Mouse (Mus musculus) left cerebral cortex, adult 2 months (tissue): ENCODE measurements at regions not wholly inside any gene's neighbourhood (a gene's known extent, or its start where the extent isn't known, plus 50 kb on each side); places are given as distances from the start of the nearest gene placed in this dataset.

Experiments
- DNase-seq, 2 experiments: peaks; one replicate each; pipeline ENCODE4 v3.0.0; 2021 to 2022; ENCODE audit warnings: low spot score in 2 of 2, mixed read lengths in 1 of 2; ENCODE audit errors: extremely low spot score in 1 of 2
- H3K27ac ChIP-seq: fragments of 200-600 bp; 2 replicates; pipeline ENCODE4 v1.8.1; 2022
- H3K4me3 ChIP-seq: fragments of 200-600 bp; 2 replicates; pipeline ENCODE4 v1.8.1; 2022
- CTCF ChIP-seq: fragments of 200-600 bp; IDR thresholded peaks from 2 replicates; pipeline ENCODE4 v1.8.1; 2022; ENCODE audit warnings: antibody characterized with exemption, mild to moderate bottlenecking, moderate library complexity
- intact Hi-C: fragments of 180-260 bp; cut with DNase I; formaldehyde crosslinking; loops from one replicate; pipeline ENCODE4 v1.15.1; 2025

- intact Hi-C loops: no loop called here
- TF ChIP-seq CTCF: no peak
- no peak for DNase-seq
Measured at GRCm38 (mm10) chr8:103879505-103879904, 221.9 kb upstream of the Cdh5 start.

GRCm38 (mm10) chr8:103880431-103881145 is 220.8 kb upstream of the Cdh5 start:
- no peak for DNase-seq
- no peak for TF ChIP-seq CTCF
- Histone ChIP-seq H3K4me3 (no peak overlapping the region), H3K27ac (no peak overlapping the region)
- intact Hi-C loops: no loop called here

More at GRCm38 (mm10) chr8:103879505-103879904, 221.9 kb upstream of the Cdh5 start:
- Histone ChIP-seq H3K4me3 (no peak overlapping the region), H3K27ac (no peak overlapping the region)

- no peak for DNase-seq
- intact Hi-C loops: no loop called here
Measured at GRCm38 (mm10) chr8:103881146-103881486, 220.3 kb upstream of the Cdh5 start.

GRCm38 (mm10) chr8:103884873-103885780 is 216.3 kb upstream of the Cdh5 start:
- no peak for TF ChIP-seq CTCF
- DNase-seq: no peak
- Histone ChIP-seq H3K27ac (no peak overlapping the region), H3K4me3 (no peak overlapping the region)
- intact Hi-C loops: no loop called here

More at GRCm38 (mm10) chr8:103881146-103881486, 220.3 kb upstream of the Cdh5 start:
- no peak for TF ChIP-seq CTCF
- Histone ChIP-seq H3K4me3 (no peak overlapping the region), H3K27ac (no peak overlapping the region)

- TF ChIP-seq CTCF: no peak
- H3K27ac ChIP-seq: no peak overlapping the region
- H3K4me3 ChIP-seq: no peak overlapping the region
- intact Hi-C loops: no loop called here
- DNase-seq: no peak
Measured at GRCm38 (mm10) chr8:103894589-103894988, 206.8 kb upstream of the Cdh5 start.

GRCm38 (mm10) chr8:103895132-103895531 is 206.3 kb upstream of the Cdh5 start:
- TF ChIP-seq CTCF: no peak
- no peak for DNase-seq
- Histone ChIP-seq H3K4me3 (no peak overlapping the region), H3K27ac (no peak overlapping the region)
- intact Hi-C loops: no loop called here

- Histone ChIP-seq H3K4me3 (no peak overlapping the region), H3K27ac (no peak overlapping the region)
- DNase-seq: no peak
- TF ChIP-seq CTCF: no peak
- intact Hi-C loops: no loop called here
Measured at GRCm38 (mm10) chr8:103897463-103897862, 204.0 kb upstream of the Cdh5 start.

- H3K27ac ChIP-seq: no peak overlapping the region
- DNase-seq: no peak
- no peak overlapping the region for H3K4me3 ChIP-seq
- TF ChIP-seq CTCF: no peak
- intact Hi-C loops: no loop called here
Measured at GRCm38 (mm10) chr8:103902516-103902915, 198.9 kb upstream of the Cdh5 start.

- intact Hi-C loops: no loop called here
- DNase-seq: no peak
- TF ChIP-seq CTCF: no peak
- Histone ChIP-seq H3K27ac (no peak overlapping the region), H3K4me3 (no peak overlapping the region)
Measured at GRCm38 (mm10) chr8:103903635-103904034, 197.8 kb upstream of the Cdh5 start.

GRCm38 (mm10) chr8:103907662-103908061 is 193.8 kb upstream of the Cdh5 start:
- TF ChIP-seq CTCF: no peak

GRCm38 (mm10) chr8:103911287-103912015 is 190.0 kb upstream of the Cdh5 start:
- H3K4me3 ChIP-seq: no peak overlapping the region
- no peak overlapping the region for H3K27ac ChIP-seq
- DNase-seq: no peak
- no peak for TF ChIP-seq CTCF
- intact Hi-C loops: no loop called here

More at GRCm38 (mm10) chr8:103907662-103908061, 193.8 kb upstream of the Cdh5 start:
- H3K4me3 ChIP-seq: no peak overlapping the region
- H3K27ac ChIP-seq: no peak overlapping the region
- intact Hi-C loops: no loop called here
- DNase-seq: no peak
